Mouse (Mus musculus) gastrocnemius, postnatal 10 days (tissue): ENCODE measurements around the gene Camk2d. TPM values are rescaled to one million over a fixed set of nuclear protein-coding genes. Genes with fewer than 3 reads are reported as not detected.
A peak's percentile ranks its signal among the peaks of the same experiment; 100 is the strongest.

Source experiments
- DNase-seq: peaks from one replicate; pipeline ENCODE4 v3.0.0; 2021; ENCODE audit warnings: mixed read lengths
- total RNA-seq, 2 experiments: library from RNA; stranded (reverse); gene quantifications; 2 replicates each; pipeline ENCODE4 v1.2.3; 2021

The Camk2d gene
- total RNA-seq, 2 experiments from 2014 or later, result 108 to 111 TPM

- DNase-seq, result no peak
Observed at GRCm38 (mm10) chr3:126810372-126811090, 214.4 kb downstream of the Camk2d start.

- DNase-seq, result no peak
Observed at GRCm38 (mm10) chr3:126811646-126812045, 215.5 kb downstream of the Camk2d start.

GRCm38 (mm10) chr3:126822374-126822773, 226.3 kb downstream of the Camk2d start:
- DNase-seq, result no peak

- DNase-seq, result no peak
Observed at GRCm38 (mm10) chr3:126824930-126825329, 228.8 kb downstream of the Camk2d start.

GRCm38 (mm10) chr3:126826172-126826571, 230.1 kb downstream of the Camk2d start:
- no peak for DNase-seq

- no peak for DNase-seq
Observed at GRCm38 (mm10) chr3:126827900-126828299, 231.8 kb downstream of the Camk2d start.

GRCm38 (mm10) chr3:126829817-126830216, 233.7 kb downstream of the Camk2d start:
- DNase-seq, result no peak

- peak; percentile 33 for DNase-seq
Observed at GRCm38 (mm10) chr3:126831418-126832138, 235.5 kb downstream of the Camk2d start.

GRCm38 (mm10) chr3:126834641-126835167, 238.6 kb downstream of the Camk2d start:
- DNase-seq, result no peak

- no peak for DNase-seq
Observed at GRCm38 (mm10) chr3:126842780-126843179, 246.7 kb downstream of the Camk2d start.

GRCm38 (mm10) chr3:126844809-126845208, 248.7 kb downstream of the Camk2d start:
- no peak for DNase-seq

- DNase-seq, result no peak
Observed at GRCm38 (mm10) chr3:126848081-126848480, 252.0 kb downstream of the Camk2d start.

- no peak for DNase-seq
Observed at GRCm38 (mm10) chr3:126860442-126860841, 264.3 kb downstream of the Camk2d start.

GRCm38 (mm10) chr3:126869561-126869960, 273.5 kb downstream of the Camk2d start:
- no peak for DNase-seq

GRCm38 (mm10) chr3:126870688-126871087, 274.6 kb downstream of the Camk2d start:
- DNase-seq, result no peak

GRCm38 (mm10) chr3:126878233-126878632, 282.1 kb downstream of the Camk2d start:
- no peak for DNase-seq

- no peak for DNase-seq
Observed at GRCm38 (mm10) chr3:126886090-126886489, 290.0 kb downstream of the Camk2d start.

GRCm38 (mm10) chr3:126886644-126887043, 290.5 kb downstream of the Camk2d start:
- DNase-seq, result no peak

Other genes starting within 250 kb of the Camk2d start
- 1 to 10 TPM; 1.8 to 2.8 TPM for gene Arsj, start 232.6 kb upstream of the Camk2d start, total RNA-seq